Mouse (Mus musculus) hindbrain, postnatal 0 days (tissue): Measurements from ENCODE around the gene Thoc3. TPM values are rescaled to one million over a fixed set of nuclear protein-coding genes. Genes with fewer than 3 reads are reported as not detected.
A peak's percentile ranks its signal among the peaks of the same experiment; 100 is the strongest.

Experiments
- ATAC-seq: fragments of 200-750 bp; cut with Nextera tagmentation; 2 replicates; pipeline ENCODE4 v1.8.0; 2017; ENCODE audit warnings: mild to moderate bottlenecking, moderate TSS enrichment, moderate library complexity
- DNase-seq: peaks from one replicate; pipeline ENCODE4 v3.0.0-alpha.2; 2015; ENCODE audit warnings: low spot score
- H3K27ac ChIP-seq: fragments of 300-500 bp; sonication (generic); 2 replicates; pipeline ENCODE4 v1.5.1; 2014; ENCODE audit warnings: mild to moderate bottlenecking
- H3K27me3 ChIP-seq: fragments of 300-500 bp; sonication (generic); 2 replicates; pipeline ENCODE4 v1.6.1; 2014; ENCODE audit warnings: low read length, mixed read lengths; ENCODE audit not compliant: insufficient read depth
- H3K36me3 ChIP-seq: fragments of 300-500 bp; sonication (generic); 2 replicates; pipeline ENCODE4 v1.6.1; 2014; ENCODE audit warnings: low read length, mixed read lengths; ENCODE audit not compliant: insufficient read depth
- H3K4me1 ChIP-seq: fragments of 300-500 bp; sonication (generic); 2 replicates; pipeline ENCODE4 v1.6.1; 2014; ENCODE audit warnings: antibody characterized with exemption, low read length, mixed read lengths; ENCODE audit not compliant: insufficient read depth
- H3K4me2 ChIP-seq: fragments of 300-500 bp; sonication (generic); 2 replicates; pipeline ENCODE4 v1.6.1; 2014; ENCODE audit warnings: low read depth, mild to moderate bottlenecking, low read length, moderate library complexity, mixed read lengths
- H3K4me3 ChIP-seq: fragments of 300-500 bp; sonication (generic); 2 replicates; pipeline ENCODE4 v1.5.1; 2014; ENCODE audit warnings: low read length
- H3K9ac ChIP-seq: fragments of 300-500 bp; sonication (generic); replicated peaks from 2 replicates; pipeline ENCODE4 v1.6.1; 2014; ENCODE audit warnings: mild to moderate bottlenecking, low read length, moderate library complexity, mixed read lengths
- H3K9me3 ChIP-seq: fragments of 300-500 bp; sonication (generic); 2 replicates; pipeline ENCODE4 v1.6.1; 2016; ENCODE audit warnings: low read length, mixed read lengths
- CTCF ChIP-seq: IDR thresholded peaks from 2 replicates; pipeline ENCODE4 v1.5.1; 2016; ENCODE audit warnings: antibody characterized with exemption, control low read depth, low read depth
- WGBS: fragments of 180-500 bp; shearing (Covaris S2); extraction: QIAGEN DNeasy Blood & Tissue Kit; methylation state at CpG from one replicate; pipeline ENCODE4 v1.1.7; 2014; 5-methylcytosine and 5-hydroxymethylcytosine counted together
- polyA plus RNA-seq: library from polyadenylated mRNA; unstranded; fragments of >200 nt; fragmentation: Nextera tagmentation; extraction: Ambion mirVana; gene quantifications from 2 replicates; pipeline ENCODE4 v1.2.1, GENCODE M21; 2015
- total RNA-seq: library from RNA; depleted of rRNA; stranded (reverse); fragments of >200 nt; gene quantifications from 2 replicates; pipeline ENCODE4 v1.2.3, GENCODE M21; 2014; rRNA removed

Gene Thoc3
- 67.2 and 120 TPM in 2 replicates for total RNA-seq
- polyA plus RNA-seq, result 107 and 108 TPM in 2 replicates

DNA sequence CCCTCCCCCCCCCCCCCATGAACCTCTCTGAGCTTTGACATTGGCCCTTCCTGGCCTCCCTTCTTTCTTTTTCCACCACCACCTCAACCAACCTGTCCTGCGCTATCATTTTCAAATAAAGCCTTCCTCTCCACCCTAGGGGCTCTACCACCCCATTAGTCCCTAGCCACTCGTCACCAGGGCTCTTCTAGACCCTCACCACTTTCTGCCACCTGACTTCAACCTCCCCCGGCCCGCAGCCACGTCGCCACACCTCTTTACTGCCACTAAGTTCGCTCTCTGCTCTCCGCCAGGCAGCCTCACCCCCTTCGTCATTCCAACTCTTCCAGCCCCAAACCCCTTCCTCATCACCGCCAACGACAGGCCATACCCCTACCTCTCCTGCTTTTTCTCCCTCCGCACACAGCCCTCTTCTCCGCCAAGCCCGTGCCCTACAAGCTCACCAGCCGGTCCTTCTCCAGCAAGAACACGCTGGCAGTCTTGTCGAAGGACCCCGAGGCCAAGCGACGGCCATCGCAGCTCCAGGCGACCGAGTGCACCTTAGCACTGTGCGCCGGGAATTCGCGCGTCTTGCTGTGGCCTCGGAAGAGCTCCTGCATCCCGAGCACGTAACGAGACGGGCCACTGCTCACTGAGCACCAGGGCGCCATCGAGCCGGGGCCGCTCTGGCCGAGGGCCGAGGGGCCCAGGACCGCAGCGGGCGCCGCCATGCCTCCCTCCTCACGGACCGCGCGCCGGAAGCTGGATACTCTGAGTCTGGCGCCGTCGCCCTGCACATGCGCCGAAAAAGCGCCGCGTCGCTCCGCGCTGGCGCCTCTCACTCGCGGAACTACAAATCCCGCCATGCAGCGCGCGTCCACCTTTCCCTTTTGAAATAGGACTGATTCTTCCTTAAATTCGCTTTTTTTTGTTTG lies at the start of gene Thoc3:
Gene Thoc3 (minus strand): TSS at position 752 of the 914 bp plus-strand sequence.
- ATAC-seq (peak; percentile 98), DNase-seq (peak; percentile 95)
- Histone ChIP-seq H3K4me3 (peak within 1 kb of the TSS; percentile 88), H3K4me1 (peaks cover 9% of the 10 kb centered on the region), H3K27ac (peak within 1 kb of the TSS; percentile 73; the same call in 1 of the 2 replicates), H3K4me2 (peak within 1 kb of the TSS; percentile 96), H3K9ac (peak within 1 kb of the TSS; percentile 81), H3K9me3 (no peaks in the 10 kb centered on the region), H3K27me3 (no peaks in the 10 kb centered on the region), H3K36me3 (peaks cover 28% of the 10 kb centered on the region)
- no peak for TF ChIP-seq CTCF
- under 1% methylated on average over 66 of the region's 67 CpGs for WGBS

DNA sequence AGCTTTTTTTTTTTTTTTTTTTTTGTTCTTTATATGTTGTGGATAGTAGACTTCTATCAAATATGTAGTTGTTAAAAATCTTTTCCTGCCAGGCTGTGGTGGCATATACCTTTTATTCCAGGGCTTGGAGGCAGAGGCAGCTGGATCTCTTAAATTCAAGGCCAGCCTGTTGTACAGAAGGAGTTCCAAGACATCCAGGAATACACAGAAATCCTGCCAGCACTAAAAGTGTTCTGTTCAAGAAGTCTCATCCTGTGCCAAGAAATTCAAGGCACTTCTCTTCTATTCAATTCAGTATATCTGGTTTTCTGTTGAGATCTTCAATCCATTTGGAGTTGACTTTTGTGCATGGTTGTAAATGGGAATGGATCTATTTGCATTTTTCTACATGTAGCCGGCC lies 37.3 kb upstream of the Thoc3 start:
- no peak for ATAC-seq
- Histone ChIP-seq H3K27me3 (no peaks in the 10 kb centered on the region), H3K27ac (no peak overlapping the region), H3K9ac (no peak overlapping the region), H3K9me3 (no peaks in the 10 kb centered on the region), H3K4me1 (no peaks in the 10 kb centered on the region), H3K36me3 (no peaks in the 10 kb centered on the region), H3K4me3 (no peak overlapping the region), H3K4me2 (no peak overlapping the region)
- 79% methylated on average over 1 of the region's 1 CpGs for WGBS
- no peak for TF ChIP-seq CTCF
- DNase-seq, result no peak

DNA sequence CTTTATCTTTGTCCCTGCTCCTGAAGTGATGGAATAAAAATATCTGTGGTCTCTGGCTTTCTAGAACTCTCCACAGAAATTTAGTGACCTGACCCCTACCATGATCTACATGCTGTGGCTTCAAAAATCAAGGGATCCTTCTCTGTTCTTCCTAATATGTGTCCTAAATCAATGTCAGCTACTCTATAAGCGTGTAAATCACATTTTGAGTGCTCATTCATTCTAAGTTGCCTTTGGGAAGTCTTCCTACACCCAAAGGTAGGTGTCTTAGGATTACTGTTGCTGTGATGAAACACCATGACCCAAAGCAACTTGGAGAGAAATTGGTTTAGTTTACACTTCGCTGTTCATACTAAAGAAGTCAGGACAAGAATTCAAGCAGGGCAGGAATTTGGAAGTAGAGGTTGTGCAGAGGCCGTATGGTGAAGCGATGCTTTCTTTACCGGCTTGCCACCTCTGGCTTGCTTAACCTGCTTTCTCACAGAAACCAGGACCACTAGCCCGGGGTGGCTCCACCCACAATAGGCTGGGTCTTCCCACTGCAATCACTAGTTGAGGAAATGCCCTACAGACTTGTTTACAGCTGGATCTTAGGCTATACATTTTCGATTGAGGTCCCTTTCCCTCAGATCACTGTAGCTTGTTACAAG lies 36.1 kb upstream of the Thoc3 start:
- Histone ChIP-seq H3K9ac (peak overlapping the region; percentile 86), H3K27ac (peak overlapping the region; percentile 88), H3K4me2 (peak overlapping the region; percentile 84), H3K4me1 (no peaks in the 10 kb centered on the region), H3K36me3 (no peaks in the 10 kb centered on the region), H3K4me3 (peak overlapping the region; percentile 69), H3K27me3 (no peaks in the 10 kb centered on the region), H3K9me3 (no peaks in the 10 kb centered on the region)
- 35% methylated on average over 7 of the region's 7 CpGs for WGBS
- TF ChIP-seq CTCF, result no peak
- no peak for ATAC-seq
- DNase-seq, result no peak

DNA sequence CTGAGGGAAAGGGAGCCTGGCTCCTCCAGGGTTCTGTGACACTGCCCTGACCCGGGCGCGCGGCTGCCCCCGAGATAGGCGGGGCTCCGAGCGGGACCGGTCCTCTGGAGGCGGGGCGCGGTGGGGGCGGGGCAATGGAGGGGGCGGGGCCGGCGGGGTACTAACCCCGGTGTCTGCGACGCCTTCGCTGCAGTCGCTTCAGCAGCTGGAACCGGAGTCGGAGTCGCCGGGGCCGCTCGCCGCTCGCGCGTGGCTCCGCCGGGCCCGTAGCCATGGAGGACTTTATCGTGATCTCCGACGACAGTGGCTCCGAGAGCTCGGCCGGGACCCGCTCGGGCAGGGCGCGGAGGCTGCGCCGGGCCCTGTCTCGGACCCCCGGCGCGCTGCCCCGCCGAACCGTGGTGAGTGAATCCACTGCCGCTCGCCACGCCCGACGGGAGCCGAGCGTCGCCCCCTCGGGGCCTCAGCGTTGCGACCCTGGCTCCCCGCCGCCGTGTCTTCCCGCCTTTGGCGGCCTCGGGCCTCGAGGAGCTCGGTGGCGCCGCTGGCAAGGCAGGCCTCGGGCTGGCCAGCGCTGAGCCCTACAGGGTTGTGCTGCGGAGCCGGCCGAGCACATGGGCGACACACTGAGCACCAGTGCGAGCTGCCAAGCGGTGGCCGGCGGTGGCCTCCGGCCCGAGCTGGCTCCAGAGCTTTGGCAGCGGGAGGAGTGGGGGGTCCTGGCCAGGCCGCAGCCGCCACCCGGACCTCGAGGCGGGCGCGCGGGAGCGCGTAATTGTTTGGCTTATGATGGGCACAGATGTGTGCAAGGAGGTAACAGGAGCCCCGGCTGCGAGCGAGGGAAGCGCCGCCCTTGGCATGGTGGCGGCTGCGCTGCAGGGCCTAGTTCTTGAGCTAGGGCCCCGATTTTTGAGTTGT lies 35.2 kb upstream of the Thoc3 start, which contains the start of gene Simc1:
Gene Simc1 (plus strand): TSS at position 176 of the 918 bp plus-strand sequence.
- no peak for TF ChIP-seq CTCF

DNA sequence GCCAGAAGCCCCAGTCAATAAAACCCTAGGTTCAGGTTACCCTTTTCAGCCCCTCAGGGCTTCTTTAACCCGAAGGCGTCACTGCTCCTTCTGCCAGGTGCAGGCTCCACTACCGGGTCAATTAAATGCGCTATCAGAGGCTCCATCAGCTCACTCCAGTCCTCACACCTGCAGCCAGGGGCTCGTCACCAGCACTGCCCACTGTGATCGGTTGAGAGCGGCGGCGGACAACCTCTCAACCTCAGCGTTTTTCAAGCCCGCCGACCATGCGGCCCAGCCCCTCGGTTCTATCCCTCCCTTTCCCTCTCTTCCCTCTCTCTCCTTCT lies 34.6 kb upstream of the Thoc3 start:
- no peaks in the 10 kb centered on the region for H3K4me1 ChIP-seq
- ATAC-seq (peak; percentile 75; the same call in 1 of the 2 replicates), DNase-seq (no peak)
- H3K27ac ChIP-seq, result peak overlapping the region; percentile 88
- WGBS, result under 1% methylated on average over 14 of the region's 14 CpGs
- no peaks in the 10 kb centered on the region for H3K36me3 ChIP-seq
- peak overlapping the region; percentile 84 for H3K4me2 ChIP-seq
- TF ChIP-seq CTCF, result peak; percentile 18; the same call in 1 of the 2 replicates
- H3K9me3 ChIP-seq, result no peaks in the 10 kb centered on the region
- H3K9ac ChIP-seq, result peak overlapping the region; percentile 86
- H3K27me3 ChIP-seq, result no peaks in the 10 kb centered on the region
- peak overlapping the region; percentile 69 for H3K4me3 ChIP-seq

More for the DNA sequence above, 35.2 kb upstream of the Thoc3 start, which contains the start of gene Simc1:
- ATAC-seq (peak; percentile 90), DNase-seq (peak; percentile 73)
- peak within 1 kb of the TSS; percentile 69 for H3K4me3 ChIP-seq
- under 1% methylated on average over 78 of the region's 105 CpGs for WGBS
- no peaks in the 10 kb centered on the region for H3K27me3 ChIP-seq
- H3K9ac ChIP-seq, result peak within 1 kb of the TSS; percentile 86
- H3K36me3 ChIP-seq, result no peaks in the 10 kb centered on the region
- H3K27ac ChIP-seq, result peak within 1 kb of the TSS; percentile 88
- H3K4me2 ChIP-seq, result peak within 1 kb of the TSS; percentile 84
- no peaks in the 10 kb centered on the region for H3K9me3 ChIP-seq
- no peaks in the 10 kb centered on the region for H3K4me1 ChIP-seq

DNA sequence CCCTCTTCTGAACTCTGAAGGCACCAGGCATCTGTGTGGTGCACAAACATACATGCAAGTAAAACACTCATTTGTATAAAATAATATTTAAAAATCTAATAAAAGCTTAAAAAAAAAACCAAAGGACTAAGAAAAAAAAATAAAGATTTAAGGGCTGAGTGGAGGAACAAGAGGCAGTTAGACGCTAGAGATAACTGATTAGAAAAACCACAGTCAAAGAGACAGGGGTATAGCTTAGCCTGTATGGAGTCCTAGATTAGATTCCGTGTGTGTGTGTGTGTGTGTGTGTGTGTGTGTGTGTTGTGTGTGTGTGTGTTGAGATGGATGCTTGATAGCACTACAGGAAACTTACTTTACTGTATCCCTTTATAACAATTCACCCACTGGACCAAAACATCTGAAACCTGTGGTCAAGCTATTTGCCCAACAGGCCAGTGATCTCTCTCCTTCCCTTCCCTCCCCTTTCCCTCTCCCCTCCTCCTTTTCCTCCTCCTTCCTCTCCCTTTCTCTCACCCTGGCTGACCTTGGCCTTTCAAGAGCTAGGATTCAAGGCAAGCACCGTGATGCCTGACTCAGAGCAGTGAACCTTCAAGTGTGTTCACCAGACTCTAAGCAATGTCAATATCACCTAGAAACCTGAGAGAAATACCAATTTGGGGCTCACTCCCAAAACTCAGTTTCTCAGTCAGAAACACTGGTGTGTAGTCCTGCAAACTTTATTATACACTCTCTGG lies 33.5 kb upstream of the Thoc3 start:
- no peak overlapping the region for H3K4me2 ChIP-seq

More for the DNA sequence above, 33.5 kb upstream of the Thoc3 start:
- no peak overlapping the region for H3K27ac ChIP-seq
- H3K27me3 ChIP-seq, result no peaks in the 10 kb centered on the region
- TF ChIP-seq CTCF, result no peak
- no peak overlapping the region for H3K4me3 ChIP-seq
- WGBS, result 67% methylated on average over 3 of the region's 3 CpGs
- H3K9ac ChIP-seq, result no peak overlapping the region
- H3K36me3 ChIP-seq, result no peaks in the 10 kb centered on the region
- no peaks in the 10 kb centered on the region for H3K4me1 ChIP-seq
- DNase-seq, result no peak
- no peak for ATAC-seq
- no peaks in the 10 kb centered on the region for H3K9me3 ChIP-seq
